Mouse (Mus musculus): Measurements from ENCODE around the gene Prr19.

Gene Prr19

GRCm38 (mm10) chr7:25301063-25301462, at the start of gene Prr19:
Gene Prr19 (plus strand): TSS chr7:25301411.
- DNase-seq: no peak

DNA sequence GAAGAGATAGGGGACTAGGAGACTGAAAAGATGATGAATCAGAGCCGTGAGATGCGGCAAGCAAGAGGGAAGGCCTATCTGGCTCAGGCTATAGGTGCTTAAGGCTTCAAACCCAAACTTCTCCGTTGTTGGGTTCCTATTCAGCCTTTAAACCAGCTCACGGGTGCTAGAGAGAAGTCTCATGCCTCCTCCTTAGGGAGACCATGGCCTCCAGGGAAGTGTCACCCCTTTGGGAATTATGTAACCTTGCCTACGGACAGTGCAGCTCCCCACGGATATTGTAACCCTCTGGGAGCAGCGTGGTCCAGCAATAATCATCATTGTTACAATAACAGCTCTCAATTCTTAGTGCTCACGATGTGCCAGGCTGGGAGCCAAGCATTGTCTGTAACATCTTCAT, 49.4 kb upstream of the Prr19 start:
- DNase-seq: peak; percentile 55

DNA sequence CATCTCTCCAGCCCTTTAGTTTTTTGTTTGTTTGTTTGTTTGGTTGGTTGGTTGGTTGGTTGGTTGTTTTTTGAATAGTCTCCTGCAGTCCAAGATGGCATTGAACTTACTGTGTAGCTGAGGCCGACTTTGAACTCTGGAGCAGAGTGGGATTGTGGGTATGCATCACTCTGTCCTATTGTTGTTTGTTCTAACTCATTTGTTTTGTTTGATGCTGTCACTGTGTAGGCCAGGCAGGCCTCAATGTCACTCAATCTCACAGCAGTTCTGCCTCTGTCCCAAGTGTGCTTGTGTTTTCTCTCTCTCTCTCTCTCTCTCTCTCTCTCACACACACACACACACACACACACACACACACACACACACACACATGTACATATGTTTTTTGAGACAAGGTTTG, 39.3 kb upstream of the Prr19 start:
- DNase-seq: no peak

DNA sequence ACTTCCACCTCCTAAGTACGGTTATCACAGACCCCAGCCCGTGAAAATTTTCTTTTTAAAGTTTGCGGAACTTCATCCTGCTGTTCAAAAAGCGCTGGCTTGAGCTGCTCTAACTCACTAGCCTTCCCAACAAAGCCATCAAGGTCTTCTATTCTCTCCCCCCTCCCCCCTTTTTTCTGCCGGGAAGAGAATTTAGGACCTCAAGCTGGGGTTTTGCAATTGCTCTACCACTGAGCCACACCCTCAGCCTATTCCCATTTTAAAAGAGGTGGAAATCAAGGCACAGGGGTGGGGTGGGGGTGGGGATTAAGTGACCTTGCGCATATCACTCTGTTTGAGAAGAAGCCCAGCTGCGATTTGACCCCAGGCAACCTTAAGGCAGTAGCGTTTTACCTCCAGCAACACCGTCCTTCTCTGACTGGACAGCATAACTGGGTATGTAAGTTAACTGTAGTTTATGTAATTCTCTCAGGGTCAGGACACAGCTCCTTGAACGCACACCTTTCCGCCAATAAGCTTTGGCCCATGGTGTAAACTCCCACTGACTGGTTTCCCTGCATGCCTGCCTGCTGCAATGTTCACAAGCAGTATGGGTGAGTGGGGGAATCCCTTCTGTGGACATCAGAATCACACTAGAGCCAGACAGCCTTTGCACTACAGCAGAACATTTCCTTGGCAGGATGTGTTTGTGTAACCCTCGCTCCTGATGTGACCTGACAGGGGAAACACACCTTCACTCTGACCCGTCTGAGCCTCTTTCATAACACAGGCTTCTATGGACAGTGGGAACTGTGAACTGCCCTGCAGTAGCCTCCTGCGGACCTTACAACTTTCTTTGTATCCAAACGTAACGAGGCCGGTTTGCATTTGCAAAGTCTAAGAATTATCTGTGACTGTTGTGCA, 37.0 kb upstream of the Prr19 start:
- peak; percentile 12 for DNase-seq

DNA sequence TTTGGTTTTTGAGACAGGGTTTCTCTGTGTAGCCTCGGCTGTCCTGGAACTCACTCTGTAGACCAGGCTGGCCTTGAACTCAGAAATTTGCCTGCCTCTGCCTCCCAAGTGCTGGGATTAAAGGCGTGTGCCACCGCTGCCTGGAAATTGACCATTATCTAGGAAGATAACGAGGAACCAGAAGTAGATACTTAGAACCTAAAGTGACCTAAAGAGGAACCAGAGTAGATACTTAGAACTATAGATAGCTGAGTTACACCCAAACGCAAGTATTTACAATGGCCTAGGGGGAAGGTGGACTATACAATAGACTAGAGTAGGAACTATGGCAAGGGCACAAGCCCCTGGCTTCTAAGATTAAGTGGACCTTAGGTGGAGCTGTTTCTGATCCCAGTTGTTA, 35.5 kb upstream of the Prr19 start:
- peak; percentile 14 for DNase-seq

- DNase-seq: peak; percentile 40
Observed at GRCm38 (mm10) chr7:25266180-25266962, 34.8 kb upstream of the Prr19 start.

- peak; percentile 99 for DNase-seq
Observed at GRCm38 (mm10) chr7:25267301-25267750, 33.9 kb upstream of the Prr19 start, which contains the start of gene Cic. Gene Cic (plus strand): TSS chr7:25267704.

DNA sequence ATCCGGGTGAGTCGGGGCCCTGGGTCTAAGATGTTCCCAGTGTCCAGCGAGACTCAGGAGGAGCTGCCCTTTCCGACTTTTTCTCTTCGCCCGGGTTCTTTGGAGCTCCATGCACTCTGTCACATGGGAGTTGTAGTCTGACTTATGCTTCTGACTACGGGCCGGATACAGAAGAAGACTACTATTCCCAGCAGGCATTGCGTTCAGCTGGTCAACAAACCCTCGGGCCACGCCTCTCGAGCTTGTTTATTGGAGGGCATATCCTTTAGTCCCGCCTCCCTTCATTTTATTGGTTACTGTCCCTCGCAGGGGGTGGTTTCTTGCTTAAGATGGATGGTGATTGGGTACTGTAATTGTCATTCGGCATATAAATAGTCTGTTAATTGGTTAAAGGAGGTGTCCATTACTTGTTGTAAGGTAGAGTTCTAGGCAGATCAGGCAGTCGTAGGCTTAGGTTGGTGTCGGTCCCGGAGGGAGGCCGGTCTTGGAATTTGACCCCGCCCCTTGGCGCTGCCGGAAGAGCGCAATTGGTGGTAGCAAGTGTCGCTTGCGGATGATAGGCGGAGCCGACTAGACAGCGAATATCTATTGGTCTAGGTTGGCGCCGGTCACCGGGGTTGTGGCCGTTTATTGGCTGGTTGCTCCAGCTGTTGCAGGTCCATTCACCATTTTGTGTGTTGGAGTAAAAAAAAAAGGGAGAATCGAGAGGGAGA, 33.3 kb upstream of the Prr19 start:
- DNase-seq: peak; percentile 99

DNA sequence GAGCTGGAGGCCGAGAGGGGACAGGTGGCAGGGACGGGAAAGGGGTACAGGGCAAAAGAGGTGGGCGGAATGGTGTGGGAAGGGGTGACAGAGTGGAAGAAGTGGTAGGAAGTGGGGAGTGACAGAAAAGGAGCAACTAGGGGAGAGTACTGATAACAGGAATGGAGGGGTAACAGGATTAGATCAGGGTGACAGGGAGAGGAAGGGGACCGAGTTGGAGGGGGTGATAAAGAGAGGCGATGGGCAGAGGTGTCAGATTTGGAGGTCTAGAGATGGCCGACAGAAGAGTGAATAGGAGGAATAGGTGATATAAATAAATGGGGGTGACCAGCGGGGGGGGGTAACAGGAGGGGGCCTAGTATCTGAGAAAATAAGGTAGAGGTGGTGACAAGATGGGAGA, 32.6 kb upstream of the Prr19 start:
- DNase-seq: no peak

DNA sequence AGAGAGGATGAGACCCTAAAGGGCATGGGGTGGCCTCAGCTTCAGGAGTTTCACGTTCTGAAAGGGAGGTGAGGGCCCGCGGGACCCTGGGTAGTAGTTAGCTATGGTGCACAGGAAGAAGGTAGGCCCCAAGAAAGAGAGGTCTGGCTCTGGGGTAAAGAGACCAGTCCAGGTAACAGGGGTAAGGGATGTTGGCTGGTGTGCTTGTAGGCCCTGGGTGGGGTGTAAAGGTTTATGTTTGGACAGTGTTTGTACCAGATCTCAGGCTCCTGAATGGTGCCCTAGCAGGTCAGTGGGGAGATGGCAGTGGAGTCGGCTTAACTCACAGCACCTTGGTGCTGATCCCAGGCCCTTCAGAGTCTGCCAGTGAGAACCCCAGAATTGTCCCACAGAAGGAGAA, 32.2 kb upstream of the Prr19 start:
- DNase-seq: peak; percentile 50

- peak; percentile 36 for DNase-seq
Observed at GRCm38 (mm10) chr7:25269545-25270271, 31.5 kb upstream of the Prr19 start.

GRCm38 (mm10) chr7:25270652-25271633, 30.3 kb upstream of the Prr19 start:
- DNase-seq: peak; percentile 45

DNA sequence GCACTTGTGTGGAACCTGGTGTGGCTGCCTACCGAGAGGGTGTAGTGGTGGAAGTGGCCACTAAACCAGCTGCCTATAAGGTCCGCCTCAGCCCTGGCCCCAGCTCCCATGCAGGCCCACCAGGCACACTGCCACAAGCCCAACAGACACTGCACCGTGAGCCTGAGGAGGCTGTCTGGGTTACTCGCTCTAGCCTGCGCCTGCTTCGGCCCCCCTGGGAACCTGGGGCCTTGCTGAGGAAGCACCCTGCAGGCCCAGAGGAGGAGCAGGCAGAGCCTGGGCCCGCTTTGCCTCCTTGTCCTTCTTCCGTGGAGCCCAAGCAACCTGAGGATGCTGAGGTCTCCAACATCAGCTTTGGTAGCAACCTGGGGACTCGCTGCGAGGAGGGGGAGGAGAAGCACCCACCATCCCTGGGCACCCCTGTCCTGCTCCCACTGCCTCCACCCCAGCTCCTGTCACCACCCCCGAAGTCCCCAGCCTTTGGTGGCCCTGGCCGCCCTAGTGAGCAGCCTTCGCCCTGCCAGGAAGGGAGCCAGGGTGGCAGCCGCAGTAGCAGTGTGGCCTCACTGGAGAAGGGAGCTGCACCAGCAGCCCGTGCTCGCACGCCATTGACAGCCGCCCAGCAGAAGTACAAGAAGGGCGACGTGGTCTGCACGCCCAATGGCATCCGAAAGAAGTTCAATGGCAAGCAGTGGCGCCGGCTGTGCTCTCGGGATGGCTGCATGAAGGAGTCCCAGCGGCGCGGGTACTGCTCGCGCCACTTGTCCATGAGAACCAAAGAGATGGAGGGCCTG, 29.4 kb upstream of the Prr19 start:
- peak; percentile 29 for DNase-seq

GRCm38 (mm10) chr7:25272445-25273258, 28.6 kb upstream of the Prr19 start:
- no peak for DNase-seq

- DNase-seq: peak; percentile 42
Observed at GRCm38 (mm10) chr7:25273259-25274241, 27.7 kb upstream of the Prr19 start.

DNA sequence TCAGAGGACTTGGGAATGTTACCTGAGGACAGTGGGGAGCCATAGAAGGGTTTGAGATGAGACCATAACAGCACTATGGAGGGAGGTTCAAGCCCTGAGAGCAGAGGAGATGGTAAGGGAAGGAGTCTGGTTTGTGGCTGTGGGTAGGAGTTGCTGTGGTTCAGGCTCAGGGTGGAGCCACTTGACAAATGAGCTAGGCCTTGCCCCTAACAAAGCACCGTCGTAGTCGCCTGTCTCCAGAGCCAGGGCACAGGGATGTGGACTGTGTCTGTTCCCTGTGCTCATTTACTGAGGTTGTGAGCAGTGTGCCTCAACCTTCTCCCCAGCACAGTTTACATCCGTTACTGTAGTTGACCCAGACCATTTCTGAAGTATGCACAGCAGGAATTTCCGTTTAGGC, 26.6 kb upstream of the Prr19 start:
- no peak for DNase-seq

- DNase-seq: no peak
Observed at GRCm38 (mm10) chr7:25274996-25275395, 26.2 kb upstream of the Prr19 start.
